Mouse (Mus musculus) embryo, embryonic 11 days (tissue): ENCODE results near the gene Asic2.
A peak's percentile ranks its signal among the peaks of the same experiment; 100 is the strongest.

ENCODE experiments used
- DNase-seq: peaks from one replicate; pipeline ENCODE4 v3.0.0-alpha.2; 2015

Gene Asic2

GRCm38 (mm10) chr11:80884521-80885231, 1083.6 kb downstream of the Asic2 start:
- no peak for DNase-seq

GRCm38 (mm10) chr11:80882229-80882810, 1085.9 kb downstream of the Asic2 start:
- no peak for DNase-seq

- DNase-seq = no peak
Observed at GRCm38 (mm10) chr11:80878026-80878425, 1090.2 kb downstream of the Asic2 start.

GRCm38 (mm10) chr11:80877131-80877651, 1091.1 kb downstream of the Asic2 start:
- DNase-seq = peak; percentile 21

- DNase-seq = peak; percentile 68
Observed at GRCm38 (mm10) chr11:80872509-80873474, 1095.5 kb downstream of the Asic2 start.

GRCm38 (mm10) chr11:80868039-80868438, 1100.2 kb downstream of the Asic2 start:
- no peak for DNase-seq

GRCm38 (mm10) chr11:80862941-80863340, 1105.3 kb downstream of the Asic2 start:
- DNase-seq = no peak

GRCm38 (mm10) chr11:80858065-80858464, 1110.2 kb downstream of the Asic2 start, which contains the start of gene Spaca3:
TSS of gene Spaca3 (plus strand) at chr11:80858365.
- DNase-seq = no peak

GRCm38 (mm10) chr11:80856827-80857226, 1111.4 kb downstream of the Asic2 start:
- DNase-seq = no peak

- no peak for DNase-seq
Observed at GRCm38 (mm10) chr11:80854908-80855307, 1113.3 kb downstream of the Asic2 start.

- no peak for DNase-seq
Observed at GRCm38 (mm10) chr11:80854430-80854829, 1113.8 kb downstream of the Asic2 start.

GRCm38 (mm10) chr11:80853014-80853413, 1115.2 kb downstream of the Asic2 start:
- no peak for DNase-seq

- DNase-seq = peak; percentile 62
Observed at GRCm38 (mm10) chr11:80851859-80852258, 1116.4 kb downstream of the Asic2 start.

- DNase-seq = no peak
Observed at GRCm38 (mm10) chr11:80848131-80848530, 1120.1 kb downstream of the Asic2 start.

- DNase-seq = no peak
Observed at GRCm38 (mm10) chr11:80846115-80846514, 1122.1 kb downstream of the Asic2 start.

GRCm38 (mm10) chr11:80845486-80845885, 1122.8 kb downstream of the Asic2 start:
- DNase-seq = no peak

GRCm38 (mm10) chr11:80843435-80843834, 1124.8 kb downstream of the Asic2 start:
- no peak for DNase-seq

GRCm38 (mm10) chr11:80838724-80839123, 1129.5 kb downstream of the Asic2 start:
- DNase-seq = no peak

- no peak for DNase-seq
Observed at GRCm38 (mm10) chr11:80835841-80836240, 1132.4 kb downstream of the Asic2 start.

- no peak for DNase-seq
Observed at GRCm38 (mm10) chr11:80835395-80835794, 1132.9 kb downstream of the Asic2 start.
